Mouse (Mus musculus): ENCODE data around the gene Trp53bp2. TPM values are rescaled to one million over a fixed set of nuclear protein-coding genes. Genes with fewer than 3 reads are reported as not detected.
A peak's percentile ranks its signal among the peaks of the same experiment; 100 is the strongest.

Trp53bp2 gene
- total and polyA plus RNA-seq, 3 experiments, result 2.6 to 15.1 TPM; not detected in 1

DNA sequence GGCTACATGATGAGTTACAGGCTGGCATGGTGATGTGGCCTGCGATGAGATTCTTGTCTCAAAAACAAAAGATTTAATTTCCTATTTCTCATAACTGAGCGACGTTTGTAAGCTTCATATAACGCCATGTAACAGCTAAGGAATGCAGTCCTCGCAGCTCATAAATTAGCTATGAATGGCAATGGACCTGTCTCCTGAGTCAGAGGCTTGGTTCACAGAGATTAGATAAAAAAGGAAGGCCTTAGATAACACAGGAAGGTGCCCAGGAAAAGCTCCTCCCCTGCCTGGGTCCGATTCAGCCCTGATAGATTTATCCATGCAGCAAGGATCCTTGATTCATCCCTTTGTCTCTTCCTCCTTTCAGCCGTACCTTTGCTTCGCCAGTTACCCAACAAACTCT lies 37.1 kb upstream of the Trp53bp2 start:
- no peak for TF ChIP-seq ZNF384 (IDR thresholded peaks at IDR 0.05; ENCODE audit: low read depth, low read length)
- TF ChIP-seq E2F4 (IDR thresholded peaks at IDR 0.05; ENCODE audit: borderline replicate concordance, low read depth, low read length), result no peak
- TF ChIP-seq BHLHE40 (IDR thresholded peaks at IDR 0.05; ENCODE audit: borderline replicate concordance, low read depth, low read length), result no peak
- TF ChIP-seq NRF1 (IDR thresholded peaks at IDR 0.05; ENCODE audit: insufficient read depth, low read depth, low read length, poor library complexity, severe bottlenecking), result no peak
- no peak for TF ChIP-seq USF2 (IDR thresholded peaks at IDR 0.05; ENCODE audit: borderline replicate concordance in 1 of 2, insufficient read depth in 1 of 2, low read depth in 1 of 2, low read length in 2 of 2)
- no peak for TF ChIP-seq MAX (IDR thresholded peaks at IDR 0.05; ENCODE audit: low read length)
- no peak for TF ChIP-seq HCFC1 (IDR thresholded peaks at IDR 0.05; ENCODE audit: low read depth, low read length)
- TF ChIP-seq GATA1 (IDR thresholded peaks at IDR 0.05; ENCODE audit: low read depth, low read length), result peak; percentile 78
- peak; percentile 64 for TF ChIP-seq TCF12 (IDR thresholded peaks at IDR 0.05; ENCODE audit: low read depth, low read length)
- 0 out of 2 replicates have a peak, but pooled peaks have one; percentile 14 for TF ChIP-seq ETS1 (IDR thresholded peaks at IDR 0.05; ENCODE audit: low read depth, low read length)
- peak; percentile 40; the same call in 1 of the 2 replicates for TF ChIP-seq RCOR1 (IDR thresholded peaks at IDR 0.05; ENCODE audit: low read depth, low read length)
- TF ChIP-seq EP300 (IDR thresholded peaks at IDR 0.05; ENCODE audit: low read depth in 1 of 2, low read length in 2 of 2), result peak; percentile 49 to 73; a peak in 3 of 4 replicates
- TF ChIP-seq CTCF (IDR thresholded peaks at IDR 0.05 in 2 of 3, conservative IDR thresholded peaks at IDR 0.05 in 1 of 3; ENCODE audit: control insufficient read depth in 1 of 3, insufficient read depth in 1 of 3, low read depth in 2 of 3, low read length in 3 of 3, poor library complexity in 1 of 3, severe bottlenecking in 1 of 3), result no peak
- TF ChIP-seq SIN3A (IDR thresholded peaks at IDR 0.05; ENCODE audit: low read length), result no peak
- peak; percentile 33; the same call in 1 of the 2 replicates for TF ChIP-seq TBP (IDR thresholded peaks at IDR 0.05; ENCODE audit: low read depth, low read length)
- no peak for TF ChIP-seq MAFK (IDR thresholded peaks at IDR 0.05; ENCODE audit: borderline replicate concordance, low read depth, low read length)
- no peak for TF ChIP-seq POLR2AphosphoS5 (IDR thresholded peaks at IDR 0.05; ENCODE audit: borderline replicate concordance, low read depth, low read length)
- no peak for TF ChIP-seq ZMIZ1 (IDR thresholded peaks at IDR 0.05; ENCODE audit: low read depth, low read length)
- DNase-seq (ENCODE audit: low read depth, low spot score), result peak; percentile 31

DNA sequence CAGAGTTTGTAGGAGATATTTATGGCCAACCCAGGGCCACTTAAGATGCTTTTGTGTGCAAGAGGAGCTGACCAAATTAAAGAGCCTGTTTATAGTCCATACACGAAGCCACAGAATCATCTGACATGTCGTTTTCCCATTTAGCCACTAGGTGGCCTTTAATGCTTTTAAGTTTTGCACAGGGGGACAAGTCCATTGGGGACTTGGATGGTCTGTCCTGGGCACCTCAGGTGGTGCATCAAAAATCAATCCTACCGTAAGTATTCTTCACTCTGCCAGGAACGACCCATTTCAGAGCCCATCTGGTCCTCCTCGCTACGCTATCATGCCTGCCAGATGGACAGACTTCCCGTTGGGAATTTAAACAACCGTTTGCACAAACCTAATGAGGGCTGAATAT lies 32.8 kb upstream of the Trp53bp2 start:
- H3K27ac ChIP-seq (ENCODE audit: control insufficient read depth, low read depth, low read length), result no peak overlapping the region
- TF ChIP-seq RAD21 (IDR thresholded peaks at IDR 0.05; ENCODE audit: low read depth, low read length), result peak; percentile 58
- peak; percentile 76 for TF ChIP-seq SMC3 (IDR thresholded peaks at IDR 0.05; ENCODE audit: low read depth, low read length)
- TF ChIP-seq BHLHE40 (IDR thresholded peaks at IDR 0.05; ENCODE audit: borderline replicate concordance, low read depth, low read length), result no peak
- TF ChIP-seq ZC3H11A (IDR thresholded peaks at IDR 0.05; ENCODE audit: low read depth, low read length), result peak; percentile 54
- no peak for TF ChIP-seq GATA1 (IDR thresholded peaks at IDR 0.05; ENCODE audit: low read depth, low read length)
- no peak for TF ChIP-seq ELF1 (IDR thresholded peaks at IDR 0.05; ENCODE audit: low read depth, low read length)
- TF ChIP-seq CTCF (IDR thresholded peaks at IDR 0.05 in 2 of 3, conservative IDR thresholded peaks at IDR 0.05 in 1 of 3; ENCODE audit: control insufficient read depth in 1 of 3, insufficient read depth in 1 of 3, low read depth in 2 of 3, low read length in 3 of 3, poor library complexity in 1 of 3, severe bottlenecking in 1 of 3), result peak; percentile 16 to 80 (median 76); a peak in 4 of 6 replicates
- TF ChIP-seq SIN3A (IDR thresholded peaks at IDR 0.05; ENCODE audit: low read length), result 0 out of 2 replicates have a peak, but pooled peaks have one; percentile 23
- H3K36me3 ChIP-seq (ENCODE audit: control insufficient read depth in 1 of 2, insufficient read depth in 2 of 2, low read length in 2 of 2), result peaks cover 0 to 11% of the 10 kb centered on the region in 2 experiments; a peak in 2 of 4 replicates
- H3K79me2 ChIP-seq (ENCODE audit: control insufficient read depth, insufficient read depth, low read length, poor library complexity), result no peaks in the 10 kb centered on the region
- peak; percentile 84 for DNase-seq (ENCODE audit: low read depth, low spot score)
- H3K27me3 ChIP-seq (ENCODE audit: control insufficient read depth in 1 of 2, insufficient read depth in 2 of 2, low read length in 2 of 2), result no peaks in the 10 kb centered on the region
- peaks cover 8 to 24% of the 10 kb centered on the region in 2 experiments for H3K4me1 ChIP-seq (ENCODE audit: control insufficient read depth in 1 of 2, insufficient read depth in 2 of 2, low read length in 2 of 2)
- peak overlapping the region in 1 of 2 experiments; percentile 52; a peak in 2 of 4 replicates for H3K4me3 ChIP-seq (ENCODE audit: control insufficient read depth in 1 of 2, insufficient read depth in 1 of 2, low read depth in 2 of 2, low read length in 2 of 2)
- H3K9ac ChIP-seq (ENCODE audit: control insufficient read depth, low read depth, low read length, poor library complexity, severe bottlenecking), result no peak overlapping the region
- no peaks in the 10 kb centered on the region for H3K9me3 ChIP-seq (replicated peaks; ENCODE audit: insufficient read depth, low read length)

More for the DNA sequence above, 37.1 kb upstream of the Trp53bp2 start:
- Histone ChIP-seq H3K9me3 (replicated peaks; ENCODE audit: insufficient read depth, low read length) (no peaks in the 10 kb centered on the region), H3K79me2 (ENCODE audit: control insufficient read depth, insufficient read depth, low read length, poor library complexity) (no peaks in the 10 kb centered on the region), H3K27ac (ENCODE audit: control insufficient read depth, low read depth, low read length) (0 out of 2 replicates have a peak overlapping the region, but pooled peaks have one; percentile 3), H3K27me3 (ENCODE audit: control insufficient read depth in 1 of 2, insufficient read depth in 2 of 2, low read length in 2 of 2) (no peaks in the 10 kb centered on the region; a peak in 1 of 4 replicates), H3K9ac (ENCODE audit: control insufficient read depth, low read depth, low read length, poor library complexity, severe bottlenecking) (no peak overlapping the region), H3K36me3 (ENCODE audit: control insufficient read depth in 1 of 2, insufficient read depth in 2 of 2, low read length in 2 of 2) (peaks cover 0 to 11% of the 10 kb centered on the region in 2 experiments; a peak in 2 of 4 replicates), H3K4me1 (ENCODE audit: control insufficient read depth in 1 of 2, insufficient read depth in 2 of 2, low read length in 2 of 2) (peaks cover 6 to 28% of the 10 kb centered on the region in 2 experiments), H3K4me3 (ENCODE audit: control insufficient read depth in 1 of 2, insufficient read depth in 1 of 2, low read depth in 2 of 2, low read length in 2 of 2) (no peak overlapping the region)
